Mouse (Mus musculus): ENCODE data around the gene Mybphl.
A peak's percentile ranks its signal among the peaks of the same experiment; 100 is the strongest.

Gene Mybphl

DNA sequence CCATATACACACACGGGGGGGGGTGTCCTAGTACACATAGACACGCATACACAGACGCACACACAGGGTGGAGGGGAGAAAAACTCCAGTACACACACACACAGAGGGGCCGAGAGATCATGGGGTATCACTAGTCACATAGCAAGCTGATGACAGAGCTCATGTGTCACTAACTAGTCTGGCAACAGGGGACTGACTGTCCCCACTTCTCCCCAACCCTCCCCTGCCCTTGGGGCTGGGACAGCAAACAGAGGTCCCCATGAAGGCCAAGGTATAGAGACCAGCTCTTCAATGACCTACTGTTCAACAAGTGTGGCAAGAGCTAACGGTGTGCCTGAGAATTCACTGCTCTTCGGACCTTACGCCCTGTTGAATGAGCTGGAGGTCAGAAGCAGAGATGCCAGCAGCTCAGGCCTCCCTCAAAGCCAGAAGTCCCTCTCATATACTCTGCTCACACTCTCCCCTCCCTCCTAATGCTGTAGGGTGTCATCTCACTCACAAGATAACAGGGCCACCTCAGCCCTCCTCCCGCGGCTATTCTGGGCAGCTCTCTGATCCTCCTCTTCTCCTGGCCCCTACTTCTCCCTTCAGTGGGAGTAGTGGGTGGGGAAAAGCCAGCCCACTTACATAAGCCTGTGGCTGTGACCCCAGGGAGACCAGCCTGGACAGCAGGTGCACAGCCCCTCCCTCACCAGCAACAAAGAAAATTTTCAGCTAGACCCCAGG, at the start of gene Mybphl:
Gene Mybphl (plus strand): TSS at position 642 of the 726 bp plus-strand sequence.
- DNase-seq, result no peak

GRCm38 (mm10) chr3:108318517-108318916, 46.2 kb upstream of the Mybphl start:
- no peak for DNase-seq

DNA sequence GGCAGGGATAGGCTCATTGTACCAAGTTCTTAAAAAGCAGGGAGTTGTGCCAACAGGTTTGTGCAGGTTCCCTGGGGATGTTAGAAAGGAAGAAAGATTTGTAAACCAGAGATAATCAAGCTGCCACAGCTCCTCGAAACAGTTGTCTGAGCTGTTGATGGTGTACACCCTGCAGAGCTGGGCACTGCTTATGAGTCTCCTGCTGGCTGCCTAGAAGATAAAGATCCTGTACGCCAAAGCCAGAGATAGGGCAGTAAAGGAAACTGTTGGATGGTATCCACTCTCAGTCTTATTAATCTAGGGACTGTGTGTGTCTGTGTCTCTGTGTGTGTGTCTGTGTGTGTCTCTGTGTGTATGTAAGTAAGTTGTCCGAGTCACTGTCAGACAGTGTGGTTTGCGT, 43.0 kb upstream of the Mybphl start:
- no peak for DNase-seq

- DNase-seq, result no peak
Measured at GRCm38 (mm10) chr3:108322136-108322535, 42.6 kb upstream of the Mybphl start.

DNA sequence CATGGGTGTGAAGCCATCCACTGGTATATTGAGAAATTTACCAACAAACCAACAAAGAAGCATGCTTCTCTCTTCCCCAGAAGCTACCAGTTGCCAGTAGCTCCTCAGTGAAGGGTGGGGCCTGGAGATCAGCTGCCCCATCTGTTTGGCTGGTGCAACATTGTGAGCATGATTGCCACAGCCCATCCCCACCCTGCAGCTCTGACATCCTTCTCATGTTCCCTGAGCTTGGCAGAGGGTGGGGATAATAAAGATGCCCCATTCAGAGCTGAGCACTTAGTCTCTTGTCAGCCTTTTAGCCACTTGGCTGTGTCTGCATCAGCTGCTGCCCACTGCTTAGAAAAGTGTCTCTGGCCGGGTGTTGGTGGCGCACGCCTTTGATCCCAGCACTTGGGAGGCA, 41.7 kb upstream of the Mybphl start:
- DNase-seq, result no peak

GRCm38 (mm10) chr3:108324837-108325236, 39.9 kb upstream of the Mybphl start:
- no peak for DNase-seq

- no peak for DNase-seq
Measured at GRCm38 (mm10) chr3:108325521-108325920, 39.2 kb upstream of the Mybphl start.

GRCm38 (mm10) chr3:108327275-108327674, 37.4 kb upstream of the Mybphl start:
- no peak for DNase-seq

DNA sequence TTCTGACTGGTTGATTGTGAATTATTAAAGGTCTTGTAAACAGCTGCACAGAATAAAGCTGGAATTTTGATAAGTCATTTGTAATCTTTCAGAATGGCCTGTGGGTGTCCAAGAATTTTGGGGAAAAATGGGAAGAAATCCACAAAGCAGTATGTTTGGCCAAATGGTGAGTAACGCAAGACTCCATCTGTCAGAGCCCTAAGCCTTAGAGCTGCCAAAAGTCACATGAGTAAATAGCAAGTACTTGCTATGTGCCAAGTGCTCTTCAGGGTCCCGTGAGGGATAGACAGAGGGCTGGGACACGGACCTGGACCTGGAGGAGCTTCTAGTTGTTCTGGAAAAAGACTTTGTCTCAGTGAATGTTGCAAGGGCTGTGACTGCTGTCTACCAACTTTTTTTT, 36.8 kb upstream of the Mybphl start:
- DNase-seq, result no peak

DNA sequence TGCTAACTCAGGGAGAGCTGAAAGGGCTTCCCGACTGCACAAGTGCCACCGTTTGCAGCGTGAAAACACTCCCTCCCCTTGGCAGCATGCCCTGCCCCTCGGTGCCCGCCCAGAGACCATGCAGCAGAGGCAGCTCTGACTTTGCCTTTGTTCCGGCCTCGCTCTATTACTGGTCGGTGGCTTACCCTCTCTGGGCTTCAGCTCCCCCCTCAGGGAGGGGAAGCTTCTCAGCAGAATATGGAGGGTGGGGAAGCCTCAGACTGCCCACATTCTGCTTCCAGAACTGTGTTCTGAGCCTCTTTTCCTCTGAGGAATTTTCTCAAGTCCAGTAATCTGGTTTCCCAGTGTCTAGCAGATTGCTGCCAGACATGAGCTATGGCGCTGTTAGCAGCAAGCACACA, 36.3 kb upstream of the Mybphl start:
- no peak for DNase-seq

GRCm38 (mm10) chr3:108330812-108331211, 33.9 kb upstream of the Mybphl start:
- DNase-seq, result no peak

DNA sequence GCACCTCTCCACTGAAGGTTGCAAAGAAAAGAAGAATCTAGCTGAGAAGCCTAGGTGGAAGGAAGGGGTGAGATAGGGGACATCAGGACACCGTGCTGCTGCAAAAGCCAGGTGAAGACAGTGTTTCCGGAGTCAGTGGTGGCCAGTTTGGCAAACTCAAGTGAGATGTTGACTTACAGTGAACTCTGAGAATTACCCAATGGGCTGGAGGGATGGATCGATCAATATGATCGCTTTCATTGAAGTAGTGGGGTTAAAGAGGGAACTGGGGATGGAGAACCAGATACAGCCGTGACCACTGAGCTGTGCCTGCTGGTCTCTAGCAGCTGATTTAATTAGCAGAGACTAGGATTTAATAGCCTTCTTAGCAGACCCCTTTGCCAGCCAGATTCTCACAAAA, 27.8 kb upstream of the Mybphl start:
- no peak for DNase-seq

DNA sequence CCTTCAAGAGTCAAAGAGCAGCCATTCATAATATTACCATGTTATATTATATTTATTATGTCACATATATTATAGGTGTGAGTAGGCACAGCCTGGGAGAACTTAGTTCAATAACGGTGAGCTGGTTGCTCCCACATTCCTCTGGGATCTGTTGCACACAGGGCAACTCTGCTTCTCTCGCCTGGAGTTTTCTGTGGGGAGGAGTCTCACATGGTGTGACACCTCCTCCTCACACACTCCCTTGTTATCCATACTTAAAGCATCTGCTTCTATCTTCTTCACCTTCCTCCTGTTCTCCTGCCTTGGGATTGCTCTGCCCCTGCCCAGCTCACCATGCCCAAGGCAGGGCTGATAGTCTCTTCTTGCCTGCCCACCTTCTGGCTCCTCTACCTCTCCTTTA, 23.7 kb upstream of the Mybphl start:
- no peak for DNase-seq

GRCm38 (mm10) chr3:108342185-108342584, 22.5 kb upstream of the Mybphl start:
- no peak for DNase-seq

DNA sequence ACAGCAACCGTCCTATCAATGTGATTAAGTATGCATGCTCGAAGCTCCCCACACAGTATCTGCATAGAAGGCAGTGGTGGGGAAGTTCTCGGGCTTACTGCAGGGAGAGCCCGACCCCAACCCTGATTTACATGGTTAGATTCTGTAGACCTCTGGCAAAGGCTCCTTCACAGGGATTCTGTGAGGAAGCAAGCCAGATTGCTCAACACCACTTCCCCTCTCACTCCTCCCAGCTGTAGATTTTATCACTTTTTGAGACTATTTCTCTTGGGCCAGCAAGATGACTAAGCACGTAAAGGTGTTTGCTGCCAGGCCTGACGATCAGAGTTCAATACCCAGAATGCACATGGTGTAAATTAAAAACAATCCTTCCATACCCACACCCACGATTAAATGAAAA, 18.9 kb upstream of the Mybphl start:
- DNase-seq, result no peak

DNA sequence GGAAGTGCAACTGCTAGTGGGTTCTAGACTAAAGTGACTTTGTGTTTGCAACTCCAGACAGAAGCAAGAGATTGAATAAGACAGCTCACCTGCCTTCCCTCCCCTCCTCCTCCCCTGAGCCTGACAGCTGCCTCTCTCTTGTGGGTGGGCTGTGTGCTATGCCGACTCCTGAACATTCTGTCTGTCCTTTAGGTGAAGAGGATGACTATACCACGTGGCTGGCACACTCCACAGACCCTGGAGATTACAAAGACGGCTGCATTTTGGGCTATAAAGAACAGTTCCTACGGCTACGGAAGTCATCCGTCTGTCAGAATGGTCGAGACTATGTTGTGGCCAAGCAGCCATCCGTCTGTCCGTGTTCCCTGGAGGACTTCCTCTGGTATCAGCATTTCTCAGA, 16.3 kb upstream of the Mybphl start:
- DNase-seq, result no peak

GRCm38 (mm10) chr3:108355245-108355644, 9.5 kb upstream of the Mybphl start:
- no peak for DNase-seq

DNA sequence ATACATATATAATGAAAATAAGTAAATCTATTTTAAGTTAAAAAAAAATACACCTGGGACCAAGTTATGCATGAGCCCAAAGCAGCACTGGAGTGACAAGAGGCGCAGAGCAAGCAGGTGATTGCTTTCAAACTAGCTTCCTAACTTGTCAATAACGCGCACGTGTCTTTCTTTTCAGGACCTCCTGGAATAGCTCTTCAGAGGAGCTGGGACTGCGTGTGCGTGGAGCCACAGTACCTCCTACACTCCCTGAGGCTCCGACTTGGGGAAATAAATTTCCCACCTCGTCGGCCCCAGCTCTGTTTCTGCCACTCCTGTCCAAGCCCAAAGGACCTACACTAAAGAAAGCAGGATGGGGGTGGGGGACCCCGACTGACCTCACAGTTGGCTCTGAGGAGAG, 7.7 kb upstream of the Mybphl start:
- no peak for DNase-seq

DNA sequence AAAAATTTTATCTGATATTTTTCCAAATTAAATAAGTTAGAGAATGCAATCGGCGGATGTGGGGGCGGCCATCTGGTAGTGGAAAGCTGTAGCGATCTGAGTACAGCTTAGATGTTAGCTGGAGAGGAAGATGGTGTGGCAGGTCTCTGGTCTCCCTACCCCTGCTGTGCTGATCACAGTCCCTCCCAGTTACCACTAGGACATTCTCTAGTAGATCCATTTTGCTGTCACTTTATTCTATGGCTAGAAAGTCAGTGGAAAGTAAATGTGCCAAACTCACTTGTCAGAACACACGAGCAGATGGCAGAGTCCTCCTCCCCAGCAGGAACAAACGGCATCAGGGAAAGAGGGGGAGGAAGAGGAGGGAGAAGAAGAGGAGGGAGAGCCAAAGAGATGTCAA, 6.3 kb upstream of the Mybphl start:
- DNase-seq, result no peak

DNA sequence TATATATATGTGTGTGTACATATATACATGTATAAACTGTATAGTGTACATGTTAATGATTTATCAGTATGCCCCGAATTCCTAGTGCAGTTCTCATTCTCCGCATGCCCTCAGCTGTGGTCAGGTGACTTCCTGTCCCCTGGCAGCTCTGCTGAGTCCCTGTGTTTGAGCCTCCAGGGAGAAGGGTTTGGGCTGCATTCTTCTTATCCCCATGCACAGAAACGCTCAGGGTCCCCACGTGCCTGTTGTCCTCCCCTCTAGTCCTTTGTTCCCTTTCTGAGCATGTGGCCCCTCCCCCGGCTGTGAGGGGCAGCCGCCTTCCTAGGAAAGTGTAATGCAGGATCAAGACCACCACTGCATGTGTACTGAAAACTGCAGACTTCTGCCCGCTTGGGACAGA, 3.8 kb upstream of the Mybphl start:
- peak; percentile 64 for DNase-seq

- peak; percentile 64 for DNase-seq
Measured at GRCm38 (mm10) chr3:108363626-108364025, 1.1 kb upstream of the Mybphl start.

DNA sequence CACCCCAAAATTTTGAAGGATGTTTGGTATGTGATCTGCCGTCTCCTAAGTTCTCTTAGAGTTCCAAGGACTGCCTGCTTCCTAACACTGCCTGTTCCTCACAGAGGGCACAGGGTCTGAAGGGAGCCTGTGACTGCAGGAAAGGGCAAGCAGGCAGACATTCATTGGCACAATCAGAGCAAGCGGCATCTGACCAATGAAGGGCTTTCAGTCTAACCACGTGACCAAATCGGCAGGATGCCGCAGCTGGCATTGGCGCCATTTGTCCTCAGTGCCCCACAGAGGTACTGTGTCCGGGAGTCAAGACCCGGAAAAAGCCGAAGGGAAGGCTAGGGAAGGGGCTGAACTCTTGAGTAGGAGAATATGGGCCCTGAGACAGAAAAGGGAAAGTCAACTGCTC, 2.5 kb downstream of the Mybphl start:
- peak; percentile 63 for DNase-seq

- DNase-seq, result no peak
Measured at GRCm38 (mm10) chr3:108367828-108368227, 3.1 kb downstream of the Mybphl start.

DNA sequence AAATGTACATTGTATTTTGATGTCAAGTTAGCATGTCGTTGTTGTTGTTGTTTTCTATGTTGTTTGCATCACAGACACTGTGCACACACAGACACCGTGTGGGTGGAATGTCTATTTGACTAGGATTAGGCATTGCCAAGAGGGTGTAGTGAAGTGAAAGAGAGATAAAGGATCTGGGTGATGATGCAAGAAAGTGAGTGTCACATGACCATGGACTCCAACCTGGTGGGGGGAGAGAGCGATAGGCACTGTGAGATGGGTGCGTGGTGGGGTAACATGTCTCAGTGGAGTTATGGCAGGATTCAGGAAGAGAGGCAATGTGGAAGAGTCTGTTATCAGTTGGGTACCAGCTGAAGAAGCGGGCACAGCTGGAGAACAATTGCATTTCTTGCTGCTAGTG, 4.0 kb downstream of the Mybphl start:
- DNase-seq, result no peak

GRCm38 (mm10) chr3:108372274-108372673, 7.6 kb downstream of the Mybphl start:
- DNase-seq, result peak; percentile 65
